8 mouse cellular contexts compared by ENCODE assay signal in the genomic region with DNA sequence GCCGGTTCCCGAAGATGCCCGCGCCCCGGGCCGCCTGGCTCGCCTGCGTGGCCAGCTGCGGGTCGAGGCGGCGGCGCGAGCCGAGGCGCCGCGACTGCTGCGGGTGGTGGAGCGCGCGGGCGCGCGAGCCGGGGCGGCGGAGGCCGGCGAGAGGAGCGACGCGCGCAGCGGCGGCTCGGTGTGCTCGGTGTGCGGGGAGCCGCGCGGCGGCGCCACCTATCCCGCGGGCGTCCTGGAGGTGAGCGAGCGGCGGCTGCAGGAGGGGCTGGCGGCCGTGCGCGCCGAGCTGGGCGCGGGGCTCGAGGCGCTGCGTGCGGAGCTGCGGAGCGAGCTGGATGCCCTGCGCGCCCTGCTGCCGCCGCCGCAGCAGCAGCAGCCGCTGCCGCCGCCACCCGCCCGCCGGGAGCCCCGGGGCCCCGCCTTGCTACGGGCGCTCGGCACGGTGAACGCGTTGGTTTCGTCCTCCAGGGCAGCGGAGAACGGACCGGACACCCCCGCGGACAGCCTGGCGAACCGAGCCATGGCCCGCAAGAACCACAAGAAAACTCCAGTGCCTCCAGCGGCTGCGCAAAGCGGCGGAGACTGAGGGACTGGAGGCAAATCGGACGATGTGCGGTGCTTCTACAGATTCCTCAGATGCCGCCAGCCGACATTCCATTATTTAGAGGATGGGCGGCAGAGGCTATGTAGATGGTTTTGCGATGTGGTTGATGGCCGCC. TPM values are rescaled to one million over a fixed set of nuclear protein-coding genes. Genes with fewer than 3 reads are reported as not detected.
DNase-seq lines count a peak whose midpoint lies in the region; ATAC-seq and TF ChIP-seq lines count a peak whose summit lies in the region.

No protein-coding gene starts in this region.

- no peak for DNase-seq in kidney, postnatal 14 days
- peak; percentile 67 for DNase-seq in brain, embryonic 14.5 days (ENCODE audit: low read depth)
- DNase-seq in forebrain, embryonic 10.5 days (ENCODE audit: extremely low spot score, low spot score), result peak; percentile 42
- DNase-seq in layer of hippocampus, adult 2 months (ENCODE audit: low spot score in 2 of 2), result peak; percentile 32 to 53
- DNase-seq in neural tube, embryonic 10.5 days (ENCODE audit: extremely low spot score, low spot score), result peak; percentile 75
- no peak for DNase-seq in urinary bladder, postnatal 14 days (ENCODE audit: low spot score)

- peak overlapping the region; percentile 58 for H3K4me3 ChIP-seq in kidney, embryonic 16.5 days (ENCODE audit: low read length)
- H3K4me3 ChIP-seq in forebrain, embryonic 10.5 days, result peak overlapping the region; percentile 68
- H3K4me3 ChIP-seq in layer of hippocampus, adult 2 months, result peak overlapping the region; percentile 72

- no peak for TF ChIP-seq CTCF in brain, embryonic 14.5 days (IDR thresholded peaks at IDR 0.05; ENCODE audit: borderline replicate concordance, extremely low read depth, insufficient read depth, insufficient read length)
- 0 out of 2 replicates have a peak, but pooled peaks have one; percentile 6 for TF ChIP-seq CTCF in layer of hippocampus, adult 2 months (conservative IDR thresholded peaks at IDR 0.05)

- peak; percentile 27; the same call in 1 of the 2 replicates for ATAC-seq in kidney, embryonic 16.5 days (ENCODE audit: low FRiP score, low TSS enrichment)
- no peak for ATAC-seq in megakaryocyte progenitor cell, adult 5-6 weeks (replicated peaks; ENCODE audit: poor library complexity)

- H3K27ac ChIP-seq in kidney, embryonic 16.5 days (ENCODE audit: low read length), result no peak overlapping the region
- H3K27ac ChIP-seq in forebrain, embryonic 10.5 days, result peak overlapping the region; percentile 69
- peak overlapping the region; percentile 95 for H3K27ac ChIP-seq in layer of hippocampus, adult 2 months

- H3K4me2 ChIP-seq in kidney, embryonic 16.5 days (replicated peaks; ENCODE audit: low read depth, low read length), result peak overlapping the region; percentile 100

- peak overlapping the region; percentile 60 for H3K9ac ChIP-seq in kidney, embryonic 16.5 days (replicated peaks; ENCODE audit: low read length)

- H3K4me1 ChIP-seq in kidney, embryonic 16.5 days (ENCODE audit: insufficient read depth, low read length), result peaks cover 4% of the 10 kb centered on the region
- peaks cover 35% of the 10 kb centered on the region for H3K4me1 ChIP-seq in forebrain, embryonic 10.5 days

- H3K27me3 ChIP-seq in kidney, embryonic 16.5 days (ENCODE audit: insufficient read depth, low read length), result peaks cover 72% of the 10 kb centered on the region
- peaks cover 97% of the 10 kb centered on the region for H3K27me3 ChIP-seq in forebrain, embryonic 10.5 days (ENCODE audit: poor library complexity, severe bottlenecking)

- WGBS in kidney, embryonic 16.5 days, result under 1% methylated on average over 81 of the region's 103 CpGs
- WGBS in forebrain, embryonic 10.5 days, result under 1% methylated on average over 101 of the region's 103 CpGs

- TF ChIP-seq POLR2A in brain, embryonic 14.5 days (IDR thresholded peaks at IDR 0.05; ENCODE audit: borderline replicate concordance, extremely low read depth, insufficient read depth, insufficient read length, poor library complexity, severe bottlenecking), result peak; percentile 38

- no peaks in the 10 kb centered on the region for H3K36me3 ChIP-seq in kidney, embryonic 16.5 days (ENCODE audit: insufficient read depth, low read length)
- H3K36me3 ChIP-seq in forebrain, embryonic 10.5 days (replicated peaks), result peaks cover 5% of the 10 kb centered on the region; the same call in 1 of the 2 replicates

- no peaks in the 10 kb centered on the region for H3K9me3 ChIP-seq in kidney, embryonic 16.5 days (ENCODE audit: low read length)
- H3K9me3 ChIP-seq in forebrain, embryonic 10.5 days, result no peaks in the 10 kb centered on the region

RNA-seq across cellular contexts. Expression of a gene that starts 0.9 kb away (rescaled TPM):
- polyA plus RNA-seq in kidney, embryonic 16.5 days (2015; fragmentation: Nextera tagmentation; extraction: Ambion mirVana), result 0.09 TPM in 1 of 2 replicates, not detected in the other
- polyA plus RNA-seq in brain, embryonic 14.5 days (2012; rRNA removed), result 2.3 and 3.7 TPM in 2 replicates
- not detected in 2 replicates for polyA plus RNA-seq in forebrain, embryonic 10.5 days (2016; fragmentation: Nextera tagmentation; extraction: Ambion mirVana)
- total RNA-seq in layer of hippocampus, adult 2 months (2021), result 1 to 10 TPM; 3.2 to 4.5 TPM
- not detected in 2 replicates for total RNA-seq in megakaryocyte progenitor cell, adult 5-6 weeks (2015)
- total RNA-seq in megakaryocyte progenitor cell, adult 5-6 weeks (2017), result not detected in 2 replicates

RNA-seq across cellular contexts. Expression of a gene that starts 4.3 kb away (rescaled TPM):
- 35.7 and 48.6 TPM in 2 replicates for polyA plus RNA-seq in kidney, embryonic 16.5 days (2015; fragmentation: Nextera tagmentation; extraction: Ambion mirVana)
- 16.1 and 18.1 TPM in 2 replicates for polyA plus RNA-seq in brain, embryonic 14.5 days (2012; rRNA removed)
- 2.7 and 3.6 TPM in 2 replicates for polyA plus RNA-seq in forebrain, embryonic 10.5 days (2016; fragmentation: Nextera tagmentation; extraction: Ambion mirVana)
- 10 to 100 TPM; 13.1 to 16.8 TPM for total RNA-seq in layer of hippocampus, adult 2 months (2021)
- total RNA-seq in megakaryocyte progenitor cell, adult 5-6 weeks (2015), result 1.3 and 1.9 TPM in 2 replicates
- total RNA-seq in megakaryocyte progenitor cell, adult 5-6 weeks (2017), result 1.2 and 2.5 TPM in 2 replicates

RNA-seq across cellular contexts. Expression of a gene that starts 36.8 kb away (rescaled TPM):
- 8.1 and 8.9 TPM in 2 replicates for polyA plus RNA-seq in kidney, embryonic 16.5 days (2015; fragmentation: Nextera tagmentation; extraction: Ambion mirVana)
- 11.8 and 15.5 TPM in 2 replicates for polyA plus RNA-seq in brain, embryonic 14.5 days (2012; rRNA removed)
- 4.0 and 4.1 TPM in 2 replicates for polyA plus RNA-seq in forebrain, embryonic 10.5 days (2016; fragmentation: Nextera tagmentation; extraction: Ambion mirVana)
- 1 to 10 TPM; 2.5 to 2.7 TPM for total RNA-seq in layer of hippocampus, adult 2 months (2021)
- 0.10 TPM in 1 of 2 replicates, not detected in the other for total RNA-seq in megakaryocyte progenitor cell, adult 5-6 weeks (2015)
- total RNA-seq in megakaryocyte progenitor cell, adult 5-6 weeks (2017), result 0.07 TPM in 1 of 2 replicates, not detected in the other

RNA-seq across cellular contexts. Expression of a gene that starts 57.6 kb away (rescaled TPM):
- 2.6 TPM in 2 replicates for polyA plus RNA-seq in kidney, embryonic 16.5 days (2015; fragmentation: Nextera tagmentation; extraction: Ambion mirVana)
- polyA plus RNA-seq in brain, embryonic 14.5 days (2012; rRNA removed), result 3.2 and 3.9 TPM in 2 replicates
- 0.23 and 0.29 TPM in 2 replicates for polyA plus RNA-seq in forebrain, embryonic 10.5 days (2016; fragmentation: Nextera tagmentation; extraction: Ambion mirVana)
- total RNA-seq in layer of hippocampus, adult 2 months (2021), result 1 to 10 TPM; 2.2 to 2.6 TPM
- total RNA-seq in megakaryocyte progenitor cell, adult 5-6 weeks (2015), result 0.05 and 0.20 TPM in 2 replicates
- 0.20 TPM in 1 of 2 replicates, not detected in the other for total RNA-seq in megakaryocyte progenitor cell, adult 5-6 weeks (2017)

Comparison
In these comparisons a context has a peak if more than half of its experiments do, and no peak if none do; other contexts are left out.
1. DNase-seq: peak in brain, embryonic 14.5 days (single experiment), forebrain, embryonic 10.5 days (single experiment), layer of hippocampus, adult 2 months (2 of 2) and neural tube, embryonic 10.5 days (single experiment); none in kidney, postnatal 14 days (single experiment) and urinary bladder, postnatal 14 days (single experiment).
2. Peak in every context shown above with its lines, with median percentiles within 50 percentile points of each other: H3K4me3 ChIP-seq.